Mouse (Mus musculus) CD4-positive, CD25-positive, alpha-beta regulatory T cell (primary cell): Measurements from ENCODE around the gene 4931428L18Rik. TPM values are rescaled to one million over a fixed set of nuclear protein-coding genes. Genes with fewer than 3 reads are reported as not detected.

Experiments used
- polyA plus RNA-seq: library from polyadenylated mRNA; unstranded; fragments of 100-300 nt; shearing (Covaris generic); gene quantifications from one replicate; pipeline ENCODE4 v1.2.1, GENCODE M21; 2017

4931428L18Rik gene
- not detected for polyA plus RNA-seq

DNA sequence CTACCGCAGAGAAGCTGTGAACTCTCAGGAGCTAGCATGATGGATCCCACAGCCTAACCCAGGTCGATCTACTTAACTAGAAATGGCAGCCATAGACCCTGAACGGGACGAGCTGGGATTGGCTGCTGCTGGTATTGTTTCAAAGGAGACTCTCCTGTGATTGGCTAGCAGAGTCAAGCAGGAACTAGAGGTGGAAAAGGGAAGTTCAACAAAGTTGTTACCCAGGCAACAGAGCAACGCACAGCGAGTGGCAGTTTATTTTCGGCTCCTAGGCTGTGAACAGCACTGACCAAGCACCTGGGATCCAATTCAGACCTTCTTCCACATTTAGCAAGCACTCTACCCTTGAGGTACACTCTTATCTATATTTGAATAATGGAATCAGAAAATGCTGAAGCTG is at the start of gene 4931428L18Rik, which contains the start of gene Pih1d3:
TSS of gene 4931428L18Rik (minus strand) at position 121 of the 400 bp plus-strand sequence.
TSS of gene Pih1d3 (plus strand) at position 275 of the 400 bp plus-strand sequence.

DNA sequence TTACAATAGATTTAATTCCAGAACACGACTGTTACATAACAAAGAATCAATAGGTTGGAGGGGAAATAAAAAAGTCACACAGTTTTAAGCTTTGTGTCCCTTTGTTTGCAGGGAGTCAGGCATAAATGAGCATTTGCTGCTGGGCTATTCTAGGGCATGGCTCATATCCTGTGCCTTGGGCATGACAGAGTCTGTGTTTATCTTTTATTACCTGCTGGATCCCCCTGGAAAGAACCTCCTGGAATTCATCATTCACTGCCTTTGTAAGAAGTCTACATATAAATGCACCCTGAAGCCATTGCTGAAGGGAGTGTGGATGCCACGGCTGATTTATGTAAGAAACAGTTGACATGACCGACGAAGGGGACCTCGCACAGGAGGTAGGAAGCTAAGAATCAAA is 46.4 kb downstream of the 4931428L18Rik start, which contains the start of gene Lgsn:
TSS of gene Lgsn (plus strand) at position 301 of the 400 bp plus-strand sequence.

DNA sequence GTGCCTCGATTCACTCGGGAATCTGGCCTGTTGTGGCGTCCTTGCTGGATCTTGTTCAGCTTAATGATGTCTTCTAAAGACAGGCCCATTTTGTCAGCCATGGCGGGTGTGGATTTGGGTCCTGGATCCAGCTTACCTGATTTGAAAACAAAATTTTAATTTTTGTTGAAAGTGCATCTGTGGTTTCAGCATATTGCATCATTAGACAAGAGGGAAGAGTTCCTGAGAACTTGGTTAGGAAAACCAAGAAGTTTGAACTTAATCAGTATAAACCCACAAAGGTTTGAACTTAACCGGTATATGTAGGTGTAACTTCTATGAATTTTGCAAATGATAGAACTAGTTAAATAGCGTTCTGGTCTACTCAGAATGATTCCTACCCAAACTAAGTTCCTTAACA is 244.6 kb downstream of the 4931428L18Rik start, which contains the start of gene AC153137.1:
TSS of gene AC153137.1 (minus strand) at position 101 of the 400 bp plus-strand sequence.

Other genes starting within 250 kb of the 4931428L18Rik start
- gene AC153137.1, start 244.7 kb downstream of the 4931428L18Rik start, polyA plus RNA-seq: not detected
- gene Lgsn, start 46.3 kb downstream of the 4931428L18Rik start, polyA plus RNA-seq: not detected
- not detected for gene Pih1d3, start 154 bp upstream of the 4931428L18Rik start, polyA plus RNA-seq